Mouse (Mus musculus): ENCODE results near the gene Dlg2.

The Dlg2 gene

DNA sequence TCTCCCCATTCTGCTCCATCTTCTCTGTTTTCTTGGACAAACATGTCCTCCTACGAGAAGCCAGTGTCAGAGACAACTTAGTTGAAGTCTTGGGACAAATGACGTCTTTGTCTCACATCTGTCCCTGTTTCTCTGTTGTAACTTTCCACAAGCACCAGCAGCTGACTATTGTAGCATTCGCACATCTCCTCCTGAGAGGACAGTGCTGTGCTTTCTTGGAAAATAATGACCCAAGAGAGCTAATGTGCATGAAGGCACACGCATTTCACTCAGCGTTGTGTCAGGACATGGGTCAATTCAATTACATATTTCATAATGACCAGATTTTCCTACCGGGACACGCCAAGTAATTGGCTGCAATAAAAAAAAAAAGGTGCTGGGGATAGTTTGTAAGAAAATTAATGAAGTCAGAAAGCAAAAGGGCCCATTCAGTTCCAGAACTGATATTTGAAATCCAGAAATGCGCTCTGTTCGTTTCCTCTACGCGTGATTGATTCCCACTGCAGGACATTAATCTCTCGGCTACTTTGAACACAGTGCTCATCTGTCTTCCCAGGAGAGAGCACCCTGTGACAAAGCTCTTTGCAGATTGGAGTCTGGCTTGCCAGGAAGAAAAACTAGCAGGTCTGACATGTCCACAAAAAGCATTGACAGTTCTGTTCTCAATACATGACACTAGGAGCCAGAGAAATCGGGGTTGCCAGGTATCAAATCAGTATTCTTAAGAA is 1846.0 kb downstream of the Dlg2 start:
- ChIA-PET CTCF (no interaction called here), POLR2A (no interaction called here)

DNA sequence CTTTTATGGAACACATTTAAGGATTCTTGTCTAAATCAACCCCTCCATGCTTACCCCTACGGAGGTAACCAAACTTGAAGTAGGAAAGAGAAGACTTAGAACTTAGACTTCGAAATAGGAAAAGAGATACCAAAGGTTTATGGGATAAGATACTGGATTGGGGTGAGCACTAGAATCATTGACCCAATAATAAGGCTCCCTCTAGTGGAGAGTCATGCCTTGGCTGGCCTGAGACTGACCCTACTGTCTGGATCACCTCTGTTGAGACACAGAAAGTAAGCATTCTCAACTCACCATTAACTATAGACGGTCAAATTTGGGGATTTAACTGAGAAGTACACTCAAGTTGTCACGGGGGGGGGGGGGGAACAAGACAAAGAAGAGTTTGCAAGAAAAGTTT is 1847.2 kb downstream of the Dlg2 start:
- CTCF ChIA-PET: interaction anchor here in 2 of 4 experiments (0.6 kb wide), 2 partner anchors 31 to 109 kb away, joined by 3 to 5 read pairs; no protein-coding TSS in a partner anchor

GRCm38 (mm10) chr7:92327343-92327896 is 1850.9 kb downstream of the Dlg2 start:
- ChIA-PET CTCF (interaction anchor here in 1 of 4 experiments (0.5 kb wide), 1 partner anchor 225 kb away, joined by 3 read pairs; no protein-coding TSS in a partner anchor), POLR2A (no interaction called here)

More for the DNA sequence above, 1847.2 kb downstream of the Dlg2 start:
- POLR2A ChIA-PET: no interaction called here

- ChIA-PET POLR2A (no interaction called here), CTCF (interaction anchor here in 1 of 4 experiments (0.7 kb wide), 1 partner anchor 1738 kb away, joined by 3 read pairs; no protein-coding TSS in a partner anchor)
Observed at GRCm38 (mm10) chr7:92333220-92333898, 1856.9 kb downstream of the Dlg2 start.

GRCm38 (mm10) chr7:92356542-92356941 is 1880.1 kb downstream of the Dlg2 start:
- CTCF ChIA-PET: no interaction called here
- POLR2A ChIA-PET: no interaction called here

GRCm38 (mm10) chr7:92363386-92363785 is 1886.9 kb downstream of the Dlg2 start:
- ChIA-PET POLR2A (interaction anchor here in 1 of 4 experiments (0.7 kb wide), 1 partner anchor 574 kb away, joined by 3 read pairs; no protein-coding TSS in a partner anchor), CTCF (no interaction called here)

DNA sequence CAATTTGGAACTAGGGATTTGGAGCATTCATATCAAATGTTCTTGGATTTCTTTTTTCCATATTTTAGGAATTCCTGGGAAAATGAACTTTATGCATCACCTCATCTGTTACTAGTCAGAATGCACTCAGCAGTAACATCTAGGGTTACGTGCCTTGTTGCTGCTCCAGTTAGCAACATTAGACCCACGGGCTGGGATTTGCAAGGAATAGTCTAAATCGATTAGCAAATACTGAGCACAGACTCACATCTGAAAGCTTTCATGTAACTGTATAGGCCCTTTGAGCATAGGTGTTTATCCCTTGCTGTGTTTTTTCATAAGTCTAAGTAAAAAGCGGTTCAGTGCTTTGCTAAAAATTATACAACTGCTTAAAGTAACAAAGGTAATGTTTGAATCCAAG is 1887.3 kb downstream of the Dlg2 start:
- POLR2A ChIA-PET: interaction anchor here in 1 of 4 experiments (0.7 kb wide), 1 partner anchor 573 kb away, joined by 3 read pairs; no protein-coding TSS in a partner anchor
- CTCF ChIA-PET: no interaction called here

DNA sequence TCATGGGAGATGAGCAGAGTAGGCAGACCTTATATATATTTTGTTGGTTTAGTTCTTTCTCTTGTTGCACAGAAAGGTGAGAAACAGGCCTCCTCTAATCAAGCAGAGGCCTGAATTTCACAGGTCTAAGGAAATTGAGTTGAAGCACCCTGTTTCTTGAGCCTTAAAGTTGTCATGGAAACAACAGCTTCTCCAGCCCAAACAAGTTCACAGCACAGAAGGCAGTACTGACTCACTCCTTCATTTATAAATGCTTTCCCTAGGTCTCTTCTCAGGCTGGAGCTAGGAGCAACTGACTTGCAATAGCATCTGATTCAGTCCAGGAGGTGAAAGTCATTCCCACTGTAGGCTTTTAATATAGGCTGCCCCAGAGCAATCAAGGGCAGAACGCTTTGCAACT is 1890.6 kb downstream of the Dlg2 start:
- ChIA-PET POLR2A (no interaction called here), CTCF (no interaction called here)

DNA sequence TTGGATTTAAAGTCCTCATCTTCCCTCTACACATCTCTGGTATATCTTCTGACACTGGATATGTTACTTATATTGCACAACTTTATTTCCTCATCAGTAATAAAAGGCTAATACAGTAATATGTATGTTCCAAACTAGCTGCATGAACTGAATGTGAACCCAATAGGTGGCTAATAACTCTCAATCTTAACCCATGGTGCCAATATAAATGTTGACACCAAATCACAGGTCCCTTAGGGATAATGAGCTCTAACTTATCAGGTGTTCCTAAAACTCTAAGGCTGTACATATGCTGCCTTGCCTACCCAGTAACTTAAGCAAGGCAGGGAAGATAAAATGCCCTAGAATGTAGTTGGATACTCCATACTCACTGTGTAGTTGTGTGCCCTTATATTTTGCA is 1894.0 kb downstream of the Dlg2 start:
- CTCF ChIA-PET: interaction anchor here in 2 of 4 experiments (0.6 to 1.0 kb wide), 2 partner anchors 10 to 507 kb away, joined by 3 read pairs; no protein-coding TSS in a partner anchor

GRCm38 (mm10) chr7:92371638-92372037 is 1895.2 kb downstream of the Dlg2 start:
- POLR2A ChIA-PET: no interaction called here
- CTCF ChIA-PET: no interaction called here

More for the DNA sequence above, 1894.0 kb downstream of the Dlg2 start:
- POLR2A ChIA-PET: no interaction called here

DNA sequence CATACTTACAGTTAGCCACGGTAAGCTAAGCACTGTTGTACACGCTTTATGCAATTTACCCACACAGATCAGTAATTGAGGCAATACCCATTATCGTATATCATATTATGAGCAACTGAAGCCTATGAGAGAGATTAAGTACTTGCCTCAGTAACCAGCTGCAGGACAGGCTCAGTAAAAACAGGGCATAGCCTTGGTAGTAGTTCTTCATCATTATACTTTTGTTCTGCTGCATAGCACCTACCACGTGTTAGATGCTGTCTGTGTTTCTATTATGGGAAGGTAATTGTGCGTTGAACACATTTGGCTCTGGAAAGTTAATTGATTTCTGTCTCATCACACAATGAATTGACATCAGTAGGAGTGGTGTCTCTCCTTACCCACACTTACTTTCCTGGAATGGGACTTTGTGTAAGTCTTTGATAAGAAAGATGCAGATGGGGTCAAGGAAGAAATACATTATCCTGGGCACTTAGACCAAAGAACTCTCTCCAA is 1897.4 kb downstream of the Dlg2 start:
- ChIA-PET CTCF (no interaction called here), POLR2A (no interaction called here)

- ChIA-PET CTCF (no interaction called here), POLR2A (interaction anchor here in 1 of 4 experiments (0.6 kb wide), 1 partner anchor 14 kb away, joined by 4 read pairs; no protein-coding TSS in a partner anchor)
Observed at GRCm38 (mm10) chr7:92383913-92384484, 1907.5 kb downstream of the Dlg2 start.

DNA sequence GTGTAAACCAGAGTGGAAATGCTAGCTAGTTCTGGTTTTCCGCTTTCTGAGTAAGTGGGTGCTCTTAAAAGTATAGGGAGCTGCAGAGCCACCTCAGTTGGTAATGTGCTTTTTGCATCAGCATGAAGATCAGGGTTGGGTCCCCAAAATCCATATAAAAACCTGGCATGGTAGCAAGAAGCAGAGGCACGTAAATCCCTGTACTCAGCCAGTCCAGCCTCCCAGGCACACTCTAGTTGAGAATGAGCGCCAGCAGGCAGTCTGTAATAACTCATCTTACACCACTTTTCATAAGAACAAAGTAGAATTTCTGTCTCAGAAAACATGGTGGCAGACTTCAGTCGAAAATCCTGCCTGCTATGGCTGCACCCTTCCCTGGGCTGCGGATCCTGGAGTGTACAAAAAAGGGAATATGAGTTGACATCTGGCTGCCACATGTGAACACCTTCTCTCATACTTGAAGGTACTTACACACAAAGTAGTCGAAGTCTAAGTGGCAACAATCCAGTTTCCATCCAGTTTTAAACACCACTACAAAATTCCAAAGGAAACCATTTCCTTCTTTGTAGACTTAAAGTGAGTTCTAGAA is 1915.7 kb downstream of the Dlg2 start:
- CTCF ChIA-PET: no interaction called here
- POLR2A ChIA-PET: no interaction called here

GRCm38 (mm10) chr7:92396783-92397182 is 1920.3 kb downstream of the Dlg2 start:
- ChIA-PET CTCF (no interaction called here), POLR2A (no interaction called here)

- ChIA-PET CTCF (no interaction called here), POLR2A (no interaction called here)
Observed at GRCm38 (mm10) chr7:92398841-92399240, 1922.4 kb downstream of the Dlg2 start.

GRCm38 (mm10) chr7:92400551-92400950 is 1924.1 kb downstream of the Dlg2 start:
- CTCF ChIA-PET: no interaction called here
- POLR2A ChIA-PET: no interaction called here

GRCm38 (mm10) chr7:92401001-92401688 is 1924.7 kb downstream of the Dlg2 start:
- POLR2A ChIA-PET: interaction anchor here in 1 of 4 experiments (0.7 kb wide), 1 partner anchor 103 kb away, joined by 3 read pairs; no protein-coding TSS in a partner anchor

DNA sequence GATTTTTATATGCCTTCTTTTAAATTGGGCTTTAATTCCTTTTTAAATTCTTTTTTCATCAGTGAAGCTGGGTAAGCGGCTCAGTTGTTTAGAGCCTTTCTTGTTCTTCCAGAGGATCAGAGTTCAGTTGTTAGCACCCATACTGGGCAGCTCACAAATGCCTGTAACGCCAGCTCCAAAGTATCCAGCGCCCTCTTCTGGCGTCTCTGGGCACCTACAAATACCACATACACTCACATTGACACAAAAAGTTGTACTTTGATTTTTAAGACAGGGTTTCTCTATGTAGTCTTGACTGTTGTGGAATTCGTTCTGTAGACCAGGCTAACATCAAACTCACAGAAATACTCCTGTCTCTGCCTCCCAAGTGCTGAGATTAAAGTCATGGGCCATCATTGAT is 1932.0 kb downstream of the Dlg2 start:
- POLR2A ChIA-PET: no interaction called here
- CTCF ChIA-PET: interaction anchor here in 3 of 4 experiments (0.5 to 1.2 kb wide), 7 partner anchors 10 to 326 kb away, joined by 3 to 7 read pairs (median 3); no protein-coding TSS in a partner anchor

More at GRCm38 (mm10) chr7:92401001-92401688, 1924.7 kb downstream of the Dlg2 start:
- CTCF ChIA-PET: no interaction called here

DNA sequence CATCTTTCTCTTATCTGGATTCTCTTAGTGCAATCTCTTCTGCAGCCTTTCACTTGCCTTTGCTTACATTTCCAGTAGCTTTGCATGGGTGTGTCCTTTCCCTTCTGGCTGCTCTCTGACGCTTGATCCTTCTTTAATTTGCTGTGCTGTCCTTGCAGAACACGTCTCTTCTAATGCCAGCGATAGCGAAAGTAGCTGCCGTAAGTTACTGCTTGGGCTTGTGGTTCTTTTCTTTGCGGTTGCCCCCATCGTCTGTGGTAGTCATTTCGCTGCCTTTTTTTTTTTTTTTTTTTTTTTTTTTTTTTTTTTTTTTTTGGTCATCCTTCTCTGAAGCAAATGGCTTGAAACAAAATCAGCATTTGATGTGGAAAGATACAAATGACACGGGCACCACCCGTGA is 1944.0 kb downstream of the Dlg2 start:
- CTCF ChIA-PET: interaction anchor here in 1 of 4 experiments (1.1 kb wide), 1 partner anchor 12 kb away, joined by 5 read pairs; no protein-coding TSS in a partner anchor
- POLR2A ChIA-PET: no interaction called here

Measured in embryonic stem cell, embryonic (primary cell).